Mouse (Mus musculus): Measurements from ENCODE around the gene Susd1.

DNA sequence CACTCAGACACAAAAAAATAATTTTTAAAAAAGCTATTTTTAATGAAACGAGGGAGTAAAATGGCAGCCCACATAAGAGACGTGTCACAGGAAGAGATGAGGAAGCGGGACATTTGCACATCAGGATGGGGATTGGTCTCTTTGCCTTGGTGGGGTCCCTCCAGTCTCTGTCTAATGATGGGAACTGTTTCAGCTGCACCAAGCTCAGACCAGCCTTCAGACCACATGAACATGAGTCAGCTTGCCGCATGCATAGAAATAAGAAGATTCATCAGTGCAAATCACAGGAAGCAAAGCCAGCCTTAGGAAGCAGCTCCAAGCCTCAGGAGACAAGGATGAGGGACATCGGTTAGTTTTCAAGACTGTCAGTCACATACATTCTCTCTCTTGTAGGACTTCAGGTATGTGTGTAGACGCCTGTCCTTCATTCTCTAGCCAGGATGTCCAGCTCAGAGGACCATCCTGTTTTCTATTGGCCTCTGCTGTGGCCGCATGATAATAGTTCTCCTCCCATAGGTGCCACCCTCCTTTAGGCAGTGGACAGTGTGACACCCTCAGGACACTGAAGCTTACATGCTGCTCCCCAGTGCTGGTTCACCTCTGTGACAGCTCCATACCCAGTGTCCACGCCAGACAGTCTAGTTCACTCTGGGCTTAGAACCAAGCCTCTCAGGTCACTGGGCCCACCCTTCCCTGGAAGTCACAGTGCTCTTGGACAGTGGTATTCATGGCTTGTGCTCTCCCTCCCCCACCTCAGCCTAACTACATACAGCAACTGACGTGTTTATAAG, 137.2 kb downstream of the Susd1 start:
- no peak for TF ChIP-seq POLR2A (IDR thresholded peaks at IDR 0.05; ENCODE audit: borderline replicate concordance, insufficient read depth, low read length)
- TF ChIP-seq CTCF (IDR thresholded peaks at IDR 0.05; ENCODE audit: borderline replicate concordance, insufficient read depth, low read depth, low read length) = no peak

Measured in cerebellum, adult 2 months (tissue).